Mouse (Mus musculus): ENCODE measurements around the gene Dcbld1.

DNA sequence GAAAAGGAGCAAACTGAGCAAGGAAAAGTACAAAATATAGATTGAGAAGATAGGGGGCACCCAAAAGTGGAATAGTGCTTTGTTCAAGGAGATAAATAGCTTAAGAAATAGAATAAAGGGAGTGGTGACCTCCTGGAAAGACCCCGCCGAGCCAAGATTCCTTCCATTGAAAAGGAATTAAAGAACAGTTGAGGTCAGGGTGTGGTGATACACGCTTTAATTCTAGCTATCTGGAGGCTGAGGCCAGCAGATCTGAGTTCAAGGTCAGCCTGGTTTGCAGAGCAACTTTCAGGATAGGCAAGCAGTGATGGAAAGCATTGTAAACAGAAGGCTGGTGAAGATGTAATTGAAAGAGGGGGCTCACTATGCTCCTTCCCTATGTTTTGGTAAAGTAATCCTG lies 12.8 kb downstream of the Dcbld1 start:
- no peak for TF ChIP-seq CTCF (IDR thresholded peaks at IDR 0.05; ENCODE audit: low read depth)
- TF ChIP-seq EP300 (IDR thresholded peaks at IDR 0.05; ENCODE audit: low read depth), result no peak
